In the genomic region with DNA sequence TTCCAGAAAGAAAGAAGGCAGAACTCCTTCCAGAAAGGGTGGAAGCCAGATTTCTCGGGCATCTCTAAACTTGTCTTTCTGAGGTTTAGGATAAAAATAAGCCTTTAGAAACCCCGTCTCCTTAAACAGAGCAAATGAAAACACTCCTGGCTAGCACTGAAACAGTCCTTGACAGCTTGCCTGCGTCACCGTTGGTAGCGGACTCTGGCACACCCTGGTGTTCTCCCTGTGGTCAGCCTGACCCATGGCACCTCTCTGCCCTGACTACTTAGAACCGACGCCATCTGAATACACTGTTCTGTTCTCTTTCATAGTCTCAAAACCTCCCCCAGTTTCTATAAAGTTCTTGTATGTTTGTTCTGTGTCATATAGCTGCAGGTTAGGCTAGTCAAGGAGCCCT, we compare ENCODE assay signal across 8 mouse cellular contexts. TPM values are rescaled to one million over a fixed set of nuclear protein-coding genes. Genes with fewer than 3 reads are reported as not detected.
DNase-seq lines count a peak whose midpoint lies in the region; ATAC-seq and TF ChIP-seq lines count a peak whose summit lies in the region.

No protein-coding gene starts in this region.

- ATAC-seq in midbrain, postnatal 0 days (ENCODE audit: low FRiP score), result no peak
- ATAC-seq in midbrain, embryonic 14.5 days (ENCODE audit: low FRiP score, low TSS enrichment), result no peak
- no peak for ATAC-seq in lung, embryonic 15.5 days (ENCODE audit: borderline replicate concordance, extremely low read depth, low FRiP score, low TSS enrichment)

- no peaks in the 10 kb centered on the region for H3K4me1 ChIP-seq in midbrain, postnatal 0 days (ENCODE audit: insufficient read depth, low read length)
- no peaks in the 10 kb centered on the region for H3K4me1 ChIP-seq in midbrain, embryonic 14.5 days (ENCODE audit: control insufficient read depth, insufficient read depth, low read length)
- H3K4me1 ChIP-seq in lung, embryonic 15.5 days, result peaks cover 58% of the 10 kb centered on the region

- H3K36me3 ChIP-seq in midbrain, postnatal 0 days (ENCODE audit: insufficient read depth, low read length), result peaks cover 10% of the 10 kb centered on the region; the same call in 1 of the 2 replicates
- peaks cover 22% of the 10 kb centered on the region for H3K36me3 ChIP-seq in midbrain, embryonic 14.5 days (ENCODE audit: control insufficient read depth, insufficient read depth, low read length)
- peaks cover 5% of the 10 kb centered on the region; the same call in 1 of the 2 replicates for H3K36me3 ChIP-seq in lung, embryonic 15.5 days

- H3K9ac ChIP-seq in midbrain, postnatal 0 days (replicated peaks; ENCODE audit: low read length, poor library complexity, severe bottlenecking), result no peak overlapping the region
- no peak overlapping the region for H3K9ac ChIP-seq in midbrain, embryonic 14.5 days (replicated peaks; ENCODE audit: low read length)
- no peak overlapping the region for H3K9ac ChIP-seq in lung, embryonic 15.5 days

- no peak overlapping the region for H3K4me2 ChIP-seq in midbrain, postnatal 0 days (ENCODE audit: low read depth, low read length, poor library complexity, severe bottlenecking)
- no peak overlapping the region for H3K4me2 ChIP-seq in midbrain, embryonic 14.5 days (ENCODE audit: low read length)
- peak overlapping the region; percentile 25 for H3K4me2 ChIP-seq in lung, embryonic 15.5 days

- no peak overlapping the region for H3K4me3 ChIP-seq in midbrain, postnatal 0 days (ENCODE audit: low read depth, low read length)
- H3K4me3 ChIP-seq in midbrain, embryonic 14.5 days (replicated peaks; ENCODE audit: low read depth, low read length), result no peak overlapping the region
- no peak overlapping the region for H3K4me3 ChIP-seq in lung, embryonic 15.5 days

- H3K27me3 ChIP-seq in midbrain, postnatal 0 days (ENCODE audit: insufficient read depth, low read length), result no peaks in the 10 kb centered on the region
- H3K27me3 ChIP-seq in midbrain, embryonic 14.5 days (ENCODE audit: control insufficient read depth, insufficient read depth, low read length), result no peaks in the 10 kb centered on the region
- no peaks in the 10 kb centered on the region for H3K27me3 ChIP-seq in lung, embryonic 15.5 days

- TF ChIP-seq CTCF in midbrain, postnatal 0 days (IDR thresholded peaks at IDR 0.05), result 0 out of 2 replicates have a peak, but pooled peaks have one; percentile 3

- no peak overlapping the region for H3K27ac ChIP-seq in midbrain, postnatal 0 days (ENCODE audit: low read depth, low read length)
- no peak overlapping the region for H3K27ac ChIP-seq in midbrain, embryonic 14.5 days (replicated peaks; ENCODE audit: low read depth, low read length)
- peak overlapping the region; percentile 81 for H3K27ac ChIP-seq in lung, embryonic 15.5 days

- peak; percentile 28 to 37 for DNase-seq in cerebellum, adult 18-20 months
- DNase-seq in cerebellum, postnatal 4 days (ENCODE audit: low spot score in 2 of 2), result no peak
- no peak for DNase-seq in midbrain, postnatal 0 days (ENCODE audit: low spot score)
- DNase-seq in midbrain, embryonic 14.5 days, result no peak
- peak; percentile 28 to 46 for DNase-seq in gastrocnemius, adult 8-10 months (ENCODE audit: low spot score in 2 of 2)
- no peak for DNase-seq in layer of hippocampus, adult 18-20 months (ENCODE audit: low spot score in 2 of 2)
- DNase-seq in right cerebral cortex, postnatal 14 days, result no peak

- WGBS in midbrain, postnatal 0 days, result 73% methylated on average over 7 of the region's 7 CpGs
- WGBS in midbrain, embryonic 14.5 days, result 86% methylated on average over 7 of the region's 7 CpGs
- 38% methylated on average over 7 of the region's 7 CpGs for WGBS in lung, embryonic 15.5 days

- no peaks in the 10 kb centered on the region for H3K9me3 ChIP-seq in midbrain, postnatal 0 days (ENCODE audit: low read length)
- H3K9me3 ChIP-seq in midbrain, embryonic 14.5 days (ENCODE audit: control insufficient read depth, low read length), result no peaks in the 10 kb centered on the region
- H3K9me3 ChIP-seq in lung, embryonic 15.5 days, result no peaks in the 10 kb centered on the region

RNA-seq across cellular contexts. Expression of a gene that starts 17.7 kb away (rescaled TPM):
- total RNA-seq in midbrain, postnatal 0 days (2014; rRNA removed), result 139 and 160 TPM in 2 replicates
- 23.8 and 25.3 TPM in 2 replicates for polyA plus RNA-seq in midbrain, postnatal 0 days (2015; fragmentation: Nextera tagmentation; extraction: Ambion mirVana)
- polyA plus RNA-seq in midbrain, embryonic 14.5 days (2014; fragmentation: Nextera tagmentation; extraction: Ambion mirVana), result 21.0 and 28.2 TPM in 2 replicates
- 10 to 100 TPM; 72.4 to 89.7 (median 80.3) TPM for total RNA-seq in gastrocnemius, adult 8-10 months (2022)
- polyA plus RNA-seq in lung, embryonic 15.5 days (2015; fragmentation: Nextera tagmentation; extraction: Ambion mirVana), result 15.9 and 17.2 TPM in 2 replicates
- 10 to 100 TPM; 92.7 to 93.2 TPM for total RNA-seq in layer of hippocampus, adult 18-20 months (2021)

RNA-seq across cellular contexts. Expression of a gene that starts 53.9 kb away (rescaled TPM):
- total RNA-seq in midbrain, postnatal 0 days (2014; rRNA removed), result 91.8 and 145 TPM in 2 replicates
- 52.1 and 52.6 TPM in 2 replicates for polyA plus RNA-seq in midbrain, postnatal 0 days (2015; fragmentation: Nextera tagmentation; extraction: Ambion mirVana)
- 58.2 and 61.4 TPM in 2 replicates for polyA plus RNA-seq in midbrain, embryonic 14.5 days (2014; fragmentation: Nextera tagmentation; extraction: Ambion mirVana)
- 10 to 100 TPM in 3 of 4 experiments, 1 to 10 TPM in 1; 9.5 to 13.5 (median 10.8) TPM for total RNA-seq in gastrocnemius, adult 8-10 months (2022)
- 55.7 and 56.8 TPM in 2 replicates for polyA plus RNA-seq in lung, embryonic 15.5 days (2015; fragmentation: Nextera tagmentation; extraction: Ambion mirVana)
- total RNA-seq in layer of hippocampus, adult 18-20 months (2021), result 10 to 100 TPM; 29.6 to 32.0 TPM

Comparison
In these comparisons a context has a peak if more than half of its experiments do, and no peak if none do; other contexts are left out.
1. DNase-seq: peak in cerebellum, adult 18-20 months (2 of 2) and gastrocnemius, adult 8-10 months (2 of 2); none in cerebellum, postnatal 4 days (0 of 2), midbrain, postnatal 0 days (single experiment), midbrain, embryonic 14.5 days (single experiment), layer of hippocampus, adult 18-20 months (0 of 2) and right cerebral cortex, postnatal 14 days (single experiment).